Mouse (Mus musculus) brain, embryonic 18.5 days (tissue): ENCODE data around the gene Aldh16a1.
A peak's percentile ranks its signal among the peaks of the same experiment; 100 is the strongest.

Experiments
- DNase-seq: peaks from one replicate; pipeline ENCODE4 v3.0.0-alpha.2; 2012; ENCODE audit warnings: low read depth, low spot score

Gene Aldh16a1

GRCm38 (mm10) chr7:45154096-45154992 lies at the start of gene Aldh16a1, which contains the start of gene Pih1d1:
Gene Aldh16a1, minus strand, starts transcription at chr7:45154584.
Gene Pih1d1, plus strand, starts transcription at chr7:45154303.
- peak; percentile 90 for DNase-seq

DNA sequence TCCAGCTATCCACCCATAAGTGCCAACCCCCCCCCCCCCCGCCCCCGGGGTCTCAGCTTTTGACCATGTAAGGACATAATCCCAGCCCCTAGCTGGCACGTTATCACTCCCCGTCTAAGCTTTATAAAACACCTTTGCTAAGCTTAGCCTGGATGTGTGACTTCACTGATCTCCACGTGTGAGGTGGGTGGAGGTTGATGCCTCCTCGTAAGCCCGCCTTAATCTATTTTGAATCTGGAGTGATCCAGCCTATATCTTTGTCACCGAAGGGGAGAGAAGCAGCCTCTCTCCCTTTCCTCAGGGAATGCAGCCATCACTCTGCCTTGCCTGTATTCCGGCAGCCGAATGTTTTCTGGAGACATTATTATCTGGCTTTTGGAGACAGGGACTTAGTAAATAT lies 48.3 kb upstream of the Aldh16a1 start:
- no peak for DNase-seq

GRCm38 (mm10) chr7:45198961-45199360 lies 44.6 kb upstream of the Aldh16a1 start:
- DNase-seq: no peak

- peak; percentile 46 for DNase-seq
These were observed 44.1 kb upstream of the Aldh16a1 start for GRCm38 (mm10) chr7:45198435-45198834.

DNA sequence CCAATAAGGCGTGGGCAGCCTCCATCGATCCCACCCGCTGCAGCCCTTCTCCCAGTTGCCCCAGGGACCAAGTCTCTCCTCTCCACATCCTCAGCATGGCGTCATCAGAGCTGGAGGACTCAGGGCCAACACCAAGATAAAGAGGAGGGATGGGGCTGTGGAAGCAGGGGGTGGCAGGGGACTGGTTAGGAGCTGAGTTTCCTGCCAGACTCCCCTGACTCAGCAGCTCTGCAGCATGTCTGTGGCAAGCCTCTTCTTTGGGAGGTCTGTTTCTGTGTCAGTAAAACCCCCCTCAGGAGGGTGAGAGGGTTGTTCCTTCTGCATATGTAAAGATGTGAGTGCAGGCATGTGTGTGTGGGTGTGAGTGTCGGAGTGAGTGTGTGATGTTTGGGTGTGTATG lies 42.6 kb upstream of the Aldh16a1 start:
- no peak for DNase-seq

- DNase-seq: no peak
These were observed 41.8 kb upstream of the Aldh16a1 start for GRCm38 (mm10) chr7:45196176-45196535.

DNA sequence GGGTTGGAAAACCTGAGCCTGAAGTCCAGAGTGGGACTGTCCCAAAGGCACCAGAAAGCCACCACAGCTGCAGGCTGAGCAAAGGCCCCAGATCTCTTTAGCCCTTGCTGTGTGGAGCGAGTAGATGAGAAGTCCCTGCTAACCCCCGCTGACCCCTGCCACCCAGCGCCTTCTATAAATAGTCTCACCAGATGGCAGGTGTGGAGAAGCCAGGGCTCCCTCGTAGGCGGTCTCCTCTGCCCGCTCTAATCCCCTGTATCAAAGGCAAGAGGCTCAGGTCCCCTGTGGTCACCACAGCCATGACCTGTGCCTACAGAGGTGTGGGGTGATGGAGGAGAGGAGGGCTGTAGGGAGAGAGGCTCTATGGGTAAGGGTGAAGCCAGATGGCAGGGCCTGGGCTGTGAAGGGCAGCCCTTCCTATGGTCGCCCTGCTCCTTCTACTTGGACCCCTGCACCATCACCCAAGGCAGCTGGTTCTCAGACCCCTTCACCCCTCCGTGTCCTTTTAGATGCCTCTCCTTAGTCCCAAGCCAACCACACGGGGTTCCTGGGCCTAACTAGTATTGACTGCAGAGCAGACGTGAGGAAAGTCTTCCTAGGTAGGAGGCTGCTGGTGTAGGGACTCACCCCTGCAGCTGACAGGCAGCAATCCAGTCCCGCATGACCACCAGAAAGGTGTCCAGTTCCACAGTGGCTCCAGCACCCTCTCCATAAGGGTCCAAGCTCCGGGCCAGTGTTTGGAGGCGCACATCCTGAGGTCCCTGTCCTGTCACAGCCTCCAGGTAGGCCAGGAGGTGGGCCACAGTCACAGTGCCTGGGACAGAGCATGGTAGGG lies 41.2 kb upstream of the Aldh16a1 start:
- no peak for DNase-seq

- DNase-seq: no peak
These were observed 39.7 kb upstream of the Aldh16a1 start for GRCm38 (mm10) chr7:45193871-45194785.

- DNase-seq: no peak
These were observed 39.0 kb upstream of the Aldh16a1 start for GRCm38 (mm10) chr7:45193406-45193805.

DNA sequence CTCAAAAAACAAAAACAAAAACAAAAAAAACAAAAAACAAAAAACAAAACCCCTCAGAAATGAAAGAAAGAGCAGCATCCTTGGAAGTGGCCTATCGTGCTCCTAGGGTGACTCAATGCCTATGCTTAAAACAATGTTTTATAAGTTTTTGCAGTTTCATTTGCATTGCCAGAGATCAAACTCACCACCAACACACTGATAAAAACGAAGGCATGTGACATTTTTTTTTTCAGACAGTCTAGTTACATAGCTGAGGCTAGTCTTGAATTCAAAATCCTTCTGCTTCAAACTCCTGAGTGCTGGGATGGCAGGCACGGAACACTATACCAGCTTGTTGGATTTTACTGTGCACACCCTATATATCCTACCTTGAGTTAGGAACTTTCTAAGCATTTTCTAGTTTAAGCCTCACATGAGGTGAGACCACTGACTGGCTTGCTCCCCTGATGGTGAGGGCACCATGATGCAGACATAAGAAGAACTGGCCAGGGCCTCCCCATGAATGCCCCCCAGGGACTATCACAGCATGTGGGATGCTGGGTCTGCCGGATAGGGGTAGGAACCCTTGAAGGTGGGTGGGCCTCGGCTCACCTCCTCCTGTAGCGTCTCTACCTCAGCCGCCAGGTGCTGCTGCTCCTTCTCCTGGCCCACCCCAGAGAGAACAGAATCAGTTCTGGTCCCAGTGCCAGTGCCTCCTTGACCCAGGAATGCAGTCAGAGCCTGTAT lies 38.4 kb upstream of the Aldh16a1 start:
- DNase-seq: no peak

GRCm38 (mm10) chr7:45191803-45192363 lies 37.5 kb upstream of the Aldh16a1 start:
- DNase-seq: no peak

GRCm38 (mm10) chr7:45191161-45191560 lies 36.8 kb upstream of the Aldh16a1 start:
- no peak for DNase-seq

GRCm38 (mm10) chr7:45190186-45190585 lies 35.8 kb upstream of the Aldh16a1 start:
- no peak for DNase-seq

GRCm38 (mm10) chr7:45189600-45189999 lies 35.2 kb upstream of the Aldh16a1 start:
- no peak for DNase-seq

DNA sequence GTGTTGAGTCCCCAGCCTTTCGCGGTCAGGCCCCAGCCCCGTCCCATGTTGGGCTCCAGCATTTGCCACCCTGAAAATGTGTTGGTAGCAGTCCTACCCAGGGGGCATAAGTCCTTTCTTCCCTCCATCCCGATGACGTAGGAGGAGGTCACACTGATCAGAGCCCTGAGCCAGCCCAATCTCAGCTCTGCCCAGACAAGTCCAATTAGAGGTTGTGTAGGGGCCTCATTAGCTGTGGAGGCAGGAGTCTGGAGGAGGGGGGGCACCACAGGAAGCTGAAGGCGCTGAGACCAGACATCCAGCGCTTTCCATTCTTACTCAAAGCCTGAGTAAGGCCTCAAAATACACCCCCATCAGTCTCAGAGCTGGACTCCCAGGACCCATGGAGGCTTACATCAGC lies 31.5 kb upstream of the Aldh16a1 start:
- DNase-seq: no peak

- DNase-seq: no peak
These were observed 29.3 kb upstream of the Aldh16a1 start for GRCm38 (mm10) chr7:45183672-45184071.

GRCm38 (mm10) chr7:45182606-45183005 lies 28.2 kb upstream of the Aldh16a1 start:
- DNase-seq: no peak

GRCm38 (mm10) chr7:45182199-45182601 lies 27.8 kb upstream of the Aldh16a1 start:
- peak; percentile 50 for DNase-seq

GRCm38 (mm10) chr7:45181540-45181939 lies 27.2 kb upstream of the Aldh16a1 start:
- no peak for DNase-seq

DNA sequence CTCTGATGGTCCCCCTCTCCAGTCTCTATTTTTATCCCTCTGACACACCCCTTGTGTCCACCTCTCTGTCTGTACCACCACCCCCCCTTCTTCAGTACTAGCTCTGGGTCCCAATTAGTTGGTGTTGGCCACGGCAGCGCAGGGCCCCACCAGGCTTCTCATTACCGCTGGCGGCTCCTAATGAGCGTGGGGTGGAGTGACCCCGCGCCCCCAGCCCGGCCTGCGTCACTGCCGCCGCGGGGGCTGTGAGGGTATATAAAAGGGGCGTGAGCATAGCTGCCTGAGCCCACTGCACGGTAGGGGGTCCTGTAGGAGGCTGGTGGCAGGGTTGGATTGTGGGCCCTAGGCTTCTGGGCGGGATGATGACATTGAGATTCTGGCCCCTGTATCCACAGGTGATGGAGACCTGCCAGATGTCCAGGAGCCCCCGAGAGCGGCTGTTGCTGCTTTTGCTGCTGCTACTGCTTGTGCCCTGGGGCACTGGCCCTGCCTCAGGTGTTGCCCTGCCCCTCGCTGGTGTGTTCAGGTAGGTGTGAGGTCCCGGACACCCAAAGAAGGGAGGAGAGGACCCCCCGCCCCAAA lies 26.6 kb upstream of the Aldh16a1 start, which contains the start of gene Pth2:
TSS of gene Pth2 (plus strand) at position 100 of the 582 bp plus-strand sequence.
- DNase-seq: no peak
